Mouse (Mus musculus) retina, postnatal 7 days (tissue): Measurements from ENCODE around the gene Cux2.
"Not testable (repeated sequence)": the region's sequence is repeated elsewhere in the genome, so short reads cannot be mapped to it uniquely, and the experiment has no call there.

Experiments
- DNase-seq: peaks from one replicate; pipeline ENCODE4 v3.0.0-alpha.2; 2012; ENCODE audit warnings: low read depth, low spot score

Cux2 gene

GRCm38 (mm10) chr5:121871515-121872030, 178.3 kb downstream of the Cux2 start:
- no peak for DNase-seq

GRCm38 (mm10) chr5:121870832-121871231, 179.1 kb downstream of the Cux2 start:
- no peak for DNase-seq

GRCm38 (mm10) chr5:121867963-121868362, 181.9 kb downstream of the Cux2 start:
- no peak for DNase-seq

GRCm38 (mm10) chr5:121864330-121864729, 185.6 kb downstream of the Cux2 start:
- no peak for DNase-seq

GRCm38 (mm10) chr5:121861964-121862363, 187.9 kb downstream of the Cux2 start:
- no peak for DNase-seq

GRCm38 (mm10) chr5:121858427-121858826, 191.5 kb downstream of the Cux2 start:
- no peak for DNase-seq

GRCm38 (mm10) chr5:121856740-121857139, 193.2 kb downstream of the Cux2 start:
- DNase-seq, result no peak

- no peak for DNase-seq
These were observed 195.1 kb downstream of the Cux2 start for GRCm38 (mm10) chr5:121854768-121855167.

GRCm38 (mm10) chr5:121853368-121854051, 196.4 kb downstream of the Cux2 start:
- no peak for DNase-seq

- DNase-seq, result no peak
These were observed 200.2 kb downstream of the Cux2 start for GRCm38 (mm10) chr5:121849478-121850349.

- peak; percentile 85 for DNase-seq
These were observed 201.2 kb downstream of the Cux2 start, which contains the start of gene Pheta1 for GRCm38 (mm10) chr5:121848743-121849142. Gene Pheta1, plus strand, starts transcription at chr5:121848984.

- DNase-seq, result no peak
These were observed 201.8 kb downstream of the Cux2 start for GRCm38 (mm10) chr5:121848035-121848519.

GRCm38 (mm10) chr5:121847269-121847668, 202.6 kb downstream of the Cux2 start:
- DNase-seq, result not testable (repeated sequence)

- no peak for DNase-seq
These were observed 203.6 kb downstream of the Cux2 start for GRCm38 (mm10) chr5:121846322-121846721.

GRCm38 (mm10) chr5:121845361-121845760, 204.5 kb downstream of the Cux2 start:
- DNase-seq, result no peak

- DNase-seq, result no peak
These were observed 206.6 kb downstream of the Cux2 start for GRCm38 (mm10) chr5:121843138-121843905.

GRCm38 (mm10) chr5:121842665-121843118, 207.2 kb downstream of the Cux2 start:
- DNase-seq, result peak; percentile 70

- no peak for DNase-seq
These were observed 207.9 kb downstream of the Cux2 start for GRCm38 (mm10) chr5:121841973-121842372.

- DNase-seq, result no peak
These were observed 208.4 kb downstream of the Cux2 start for GRCm38 (mm10) chr5:121841516-121841915.

GRCm38 (mm10) chr5:121839128-121839473, 210.8 kb downstream of the Cux2 start:
- DNase-seq, result no peak

- no peak for DNase-seq
These were observed 211.4 kb downstream of the Cux2 start for GRCm38 (mm10) chr5:121838341-121839127.
